Mouse (Mus musculus): ENCODE results near the gene Dusp8.

Dusp8 gene

GRCm38 (mm10) chr7:142084820-142085219 lies 10.8 kb downstream of the Dusp8 start:
- DNase-seq: peak; percentile 83 to 89

GRCm38 (mm10) chr7:142084395-142084794 lies 11.2 kb downstream of the Dusp8 start:
- peak in 1 of 2 experiments; percentile 53 for DNase-seq

GRCm38 (mm10) chr7:142083588-142084317 lies 11.9 kb downstream of the Dusp8 start:
- peak; percentile 51 to 53 for DNase-seq

DNA sequence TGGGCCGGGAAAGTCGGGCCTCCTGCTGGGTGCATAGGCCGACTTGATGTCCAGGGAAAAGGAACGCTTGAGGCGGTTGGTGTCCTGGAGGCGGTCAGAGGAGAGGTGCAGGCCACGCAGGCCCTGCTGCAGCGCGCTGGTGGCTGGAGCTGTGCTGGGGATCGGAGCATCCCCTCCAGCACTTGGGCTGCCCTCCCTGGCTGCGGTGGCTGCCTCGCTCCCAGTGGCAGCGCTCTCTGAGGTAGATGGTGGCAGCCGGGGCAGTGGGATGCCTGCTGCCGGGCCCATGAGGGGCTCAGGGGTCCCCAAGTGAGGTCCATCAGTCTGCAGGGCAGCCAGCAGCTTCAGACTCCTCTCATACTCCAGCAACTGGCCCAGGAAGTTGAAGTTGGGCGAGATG lies 13.0 kb downstream of the Dusp8 start:
- DNase-seq: no peak

GRCm38 (mm10) chr7:142082179-142082578 lies 13.5 kb downstream of the Dusp8 start:
- peak in 1 of 2 experiments; percentile 29 for DNase-seq

- no peak for DNase-seq
Observed at GRCm38 (mm10) chr7:142081736-142082135, 13.9 kb downstream of the Dusp8 start.

GRCm38 (mm10) chr7:142080876-142081275 lies 14.8 kb downstream of the Dusp8 start:
- peak; percentile 33 to 37 for DNase-seq

DNA sequence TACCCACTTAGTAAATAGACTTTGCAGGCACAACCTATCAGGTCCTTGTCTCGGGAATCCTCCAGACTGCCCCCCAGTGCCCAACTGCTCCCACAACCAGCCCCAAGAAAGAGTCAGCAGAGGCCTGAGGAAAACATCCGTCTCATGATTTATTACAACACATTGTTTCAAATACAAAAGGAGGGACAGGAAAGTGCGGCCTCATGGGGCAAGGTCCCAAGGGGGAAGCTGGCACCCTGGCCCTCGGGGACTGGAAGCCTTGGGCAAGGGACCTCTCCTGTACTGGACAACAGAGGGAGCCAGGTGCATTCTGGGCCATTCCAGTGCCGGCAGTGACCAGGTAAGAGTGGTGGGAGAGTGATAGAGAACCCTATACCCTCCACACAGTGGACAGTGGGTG lies 16.3 kb downstream of the Dusp8 start:
- DNase-seq: no peak

- DNase-seq: no peak
Observed at GRCm38 (mm10) chr7:142077138-142077537, 18.5 kb downstream of the Dusp8 start.

GRCm38 (mm10) chr7:142074146-142074886 lies 21.3 kb downstream of the Dusp8 start:
- DNase-seq: no peak

DNA sequence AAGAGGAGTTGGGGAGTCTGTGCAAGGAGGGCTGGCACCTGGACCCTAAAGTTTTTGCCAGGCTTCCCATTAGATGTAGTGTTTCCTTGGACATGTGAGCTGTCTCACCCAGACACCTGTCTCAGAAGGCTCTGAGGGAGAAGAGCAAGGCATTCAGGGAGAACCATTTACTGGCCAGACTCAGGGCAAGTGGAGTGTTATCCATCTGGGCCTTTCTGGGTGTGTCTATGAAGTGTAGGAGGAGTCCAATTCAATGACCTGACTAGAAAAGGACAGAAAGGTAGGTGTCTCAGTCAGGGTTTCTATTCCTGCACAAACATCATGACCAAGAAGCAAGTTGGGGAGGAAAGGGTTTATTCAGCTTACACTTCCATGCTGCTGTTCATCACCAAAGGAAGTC lies 23.9 kb downstream of the Dusp8 start:
- no peak for DNase-seq

DNA sequence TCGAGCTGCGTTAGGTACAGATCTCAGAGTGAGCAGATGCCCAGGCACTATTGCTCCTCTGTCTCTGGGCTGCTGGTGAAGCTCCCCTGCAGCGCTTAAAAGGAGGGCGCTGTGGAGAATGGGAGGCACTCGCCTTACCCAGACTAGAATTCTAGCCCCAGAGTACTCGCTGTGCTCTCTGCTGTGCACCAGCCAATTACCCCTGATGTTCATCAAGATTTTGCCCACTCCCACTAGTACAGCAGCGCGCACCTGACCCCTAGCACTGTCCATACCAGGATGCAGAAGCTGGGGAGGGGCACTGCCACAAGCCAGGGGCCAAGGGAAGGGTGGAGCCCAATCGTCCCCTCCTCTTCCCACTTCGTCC lies 24.4 kb downstream of the Dusp8 start:
- DNase-seq: no peak

- peak; percentile 91 for DNase-seq
Observed at GRCm38 (mm10) chr7:142070458-142071211, 25.0 kb downstream of the Dusp8 start.

GRCm38 (mm10) chr7:142068429-142068828 lies 27.2 kb downstream of the Dusp8 start:
- no peak for DNase-seq

- DNase-seq: peak; percentile 95 to 97
Observed at GRCm38 (mm10) chr7:142060931-142061565, 34.6 kb downstream of the Dusp8 start, which contains the start of gene Mob2. Mob2 (minus strand) TSS chr7:142061065.

GRCm38 (mm10) chr7:142060185-142060930 lies 35.3 kb downstream of the Dusp8 start:
- DNase-seq: no peak

GRCm38 (mm10) chr7:142059024-142059423 lies 36.6 kb downstream of the Dusp8 start:
- DNase-seq: no peak

- DNase-seq: no peak
Observed at GRCm38 (mm10) chr7:142057121-142057520, 38.5 kb downstream of the Dusp8 start.

GRCm38 (mm10) chr7:142056601-142057061 lies 39.0 kb downstream of the Dusp8 start:
- DNase-seq: no peak

DNA sequence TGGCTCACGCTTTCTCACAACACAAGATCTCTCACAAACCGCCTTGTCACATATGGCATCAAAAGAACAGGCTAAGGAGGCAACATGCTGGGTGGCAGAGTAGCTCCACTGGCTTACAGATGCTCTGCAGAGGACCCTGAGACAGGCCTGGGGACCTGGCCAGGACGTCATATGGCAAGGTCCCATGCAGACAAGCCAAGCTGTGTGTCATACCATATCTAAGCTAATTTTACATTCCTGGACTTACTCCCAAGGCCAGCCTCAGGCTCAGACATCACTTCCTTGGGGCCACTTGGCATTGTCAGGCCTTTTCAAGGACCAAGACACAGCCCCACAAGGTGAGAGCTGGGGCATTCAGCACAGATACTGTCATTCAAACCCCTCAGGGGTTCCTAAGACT lies 40.2 kb downstream of the Dusp8 start:
- DNase-seq: no peak

- no peak for DNase-seq
Observed at GRCm38 (mm10) chr7:142050536-142050935, 45.1 kb downstream of the Dusp8 start.

DNA sequence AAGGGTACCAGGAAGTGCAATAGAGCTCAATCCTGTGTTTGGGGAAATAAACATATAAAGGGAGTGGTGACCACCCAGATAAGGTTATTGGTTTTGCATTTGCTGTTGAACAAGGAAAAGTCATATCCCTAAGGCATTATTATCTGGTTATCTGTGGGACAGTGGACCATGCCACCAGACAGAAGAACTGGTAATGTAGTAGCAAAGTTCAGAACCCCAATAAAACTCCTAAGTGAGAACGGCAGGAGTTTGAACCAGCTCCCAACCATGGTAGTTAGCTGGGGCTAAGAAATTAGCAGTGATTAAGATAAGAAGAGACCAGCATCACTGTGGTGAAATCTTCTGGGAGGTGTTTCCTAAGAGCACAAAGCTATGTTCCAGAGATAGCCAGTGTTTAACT lies 49.7 kb downstream of the Dusp8 start:
- DNase-seq: no peak

Data from cerebellum, adult 18-20 months (tissue).